Comparison of ENCODE assay signal across 12 mouse cellular contexts in the genomic region with DNA sequence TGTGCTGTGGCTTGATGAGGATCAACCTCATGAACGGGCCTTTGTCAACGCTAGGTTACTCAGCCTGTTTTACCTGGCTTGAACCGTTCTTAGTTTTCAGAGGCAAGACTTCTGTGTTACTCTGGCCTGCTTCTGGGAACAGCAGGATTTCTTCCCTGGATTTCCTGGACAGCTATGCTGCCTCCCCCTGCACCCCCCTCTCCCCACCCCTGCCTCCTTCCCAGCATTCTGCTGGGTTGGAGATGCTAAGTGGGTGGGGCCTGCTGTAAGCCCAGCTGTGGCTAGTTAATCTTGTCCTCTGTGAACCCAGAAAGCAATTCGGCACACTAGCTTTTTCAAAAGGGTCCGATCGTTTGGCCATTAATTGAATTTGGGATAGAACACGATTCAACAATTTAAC. TPM values are rescaled to one million over a fixed set of nuclear protein-coding genes. Genes with fewer than 3 reads are reported as not detected.
A peak's percentile ranks its signal among the peaks of the same experiment; 100 is the strongest.
DNase-seq lines count a peak whose midpoint lies in the region; ATAC-seq lines count a peak whose summit lies in the region.
"Had no signal": no experiment of that assay in that cellular context is flagged by ENCODE, and none has a peak within 500 bp of the region (broad histone marks: within the 10 kb centered on the region; RNA-seq: fewer than 3 reads in every experiment).

No protein-coding gene starts in this region.

- no peak overlapping the region for H3K27ac ChIP-seq in liver, embryonic 11.5 days (ENCODE audit: low read depth, low read length)
- H3K27ac ChIP-seq: layer of hippocampus, adult 2 months had no signal

- no peaks in the 10 kb centered on the region for H3K27me3 ChIP-seq in liver, embryonic 11.5 days (replicated peaks; ENCODE audit: control insufficient read depth, insufficient read depth, low read length)

- H3K9ac ChIP-seq in liver, embryonic 11.5 days (ENCODE audit: low read depth, low read length), result no peak overlapping the region

- WGBS in liver, embryonic 11.5 days, result 87% methylated on average over 7 of the region's 7 CpGs

- H3K9me3 ChIP-seq in liver, embryonic 11.5 days (ENCODE audit: control insufficient read depth, low read length), result no peaks in the 10 kb centered on the region

- DNase-seq in ovary, postnatal 36 days (ENCODE audit: low spot score), result peak; percentile 30
- DNase-seq in ovary, postnatal 14 days (ENCODE audit: low spot score), result no peak
- DNase-seq in heart, postnatal 14 days, result peak; percentile 56 to 61
- peak; percentile 84 for DNase-seq in kidney, postnatal 10 days
- peak; percentile 41 for DNase-seq in testis, postnatal 14 days (ENCODE audit: low spot score)
- no peak for DNase-seq in cerebellum, postnatal 4 days (ENCODE audit: low spot score in 2 of 2)
- no peak for DNase-seq in liver, embryonic 11.5 days (ENCODE audit: low spot score)
- DNase-seq: liver; thymus, adult 18-20 months had no signal

- intact Hi-C loops in heart, postnatal 14 days (cut with DNase I), result no loop called here

- H3K4me2 ChIP-seq in liver, embryonic 11.5 days, result no peak overlapping the region

- no peaks in the 10 kb centered on the region for H3K4me1 ChIP-seq in liver, embryonic 11.5 days (replicated peaks; ENCODE audit: control insufficient read depth, insufficient read depth, low read length)

- no peak for ATAC-seq in liver, embryonic 11.5 days (replicated peaks; ENCODE audit: low FRiP score)
- ATAC-seq: forebrain, embryonic 14.5 days had no signal

- H3K4me3 ChIP-seq in liver, embryonic 11.5 days (ENCODE audit: low read depth, low read length), result no peak overlapping the region
- H3K4me3 ChIP-seq: layer of hippocampus, adult 2 months had no signal

- no peaks in the 10 kb centered on the region for H3K36me3 ChIP-seq in liver, embryonic 11.5 days (ENCODE audit: control insufficient read depth, insufficient read depth, low read length)

RNA-seq across cellular contexts. Expression of gene Igfbp7, which starts 7.7 kb away (rescaled TPM):
- 100 to 1,000 TPM; 437 to 440 TPM for total RNA-seq in heart, postnatal 14 days (2021)
- 8.2 and 8.6 TPM in 2 replicates for polyA plus RNA-seq in liver, embryonic 11.5 days (2014; fragmentation: Nextera tagmentation; extraction: Ambion mirVana)
- total RNA-seq: megakaryocyte-erythroid progenitor cell, adult 5-6 weeks had no signal

Comparison
In these comparisons a context has a peak if more than half of its experiments do, and no peak if none do; other contexts are left out.
1. DNase-seq: peak in ovary, postnatal 36 days (single experiment), heart, postnatal 14 days (2 of 2), kidney, postnatal 10 days (single experiment) and testis, postnatal 14 days (single experiment); none in ovary, postnatal 14 days (single experiment), cerebellum, postnatal 4 days (0 of 2) and liver, embryonic 11.5 days (single experiment).